8 mouse cellular contexts compared by ENCODE assay signal in the genomic region with DNA sequence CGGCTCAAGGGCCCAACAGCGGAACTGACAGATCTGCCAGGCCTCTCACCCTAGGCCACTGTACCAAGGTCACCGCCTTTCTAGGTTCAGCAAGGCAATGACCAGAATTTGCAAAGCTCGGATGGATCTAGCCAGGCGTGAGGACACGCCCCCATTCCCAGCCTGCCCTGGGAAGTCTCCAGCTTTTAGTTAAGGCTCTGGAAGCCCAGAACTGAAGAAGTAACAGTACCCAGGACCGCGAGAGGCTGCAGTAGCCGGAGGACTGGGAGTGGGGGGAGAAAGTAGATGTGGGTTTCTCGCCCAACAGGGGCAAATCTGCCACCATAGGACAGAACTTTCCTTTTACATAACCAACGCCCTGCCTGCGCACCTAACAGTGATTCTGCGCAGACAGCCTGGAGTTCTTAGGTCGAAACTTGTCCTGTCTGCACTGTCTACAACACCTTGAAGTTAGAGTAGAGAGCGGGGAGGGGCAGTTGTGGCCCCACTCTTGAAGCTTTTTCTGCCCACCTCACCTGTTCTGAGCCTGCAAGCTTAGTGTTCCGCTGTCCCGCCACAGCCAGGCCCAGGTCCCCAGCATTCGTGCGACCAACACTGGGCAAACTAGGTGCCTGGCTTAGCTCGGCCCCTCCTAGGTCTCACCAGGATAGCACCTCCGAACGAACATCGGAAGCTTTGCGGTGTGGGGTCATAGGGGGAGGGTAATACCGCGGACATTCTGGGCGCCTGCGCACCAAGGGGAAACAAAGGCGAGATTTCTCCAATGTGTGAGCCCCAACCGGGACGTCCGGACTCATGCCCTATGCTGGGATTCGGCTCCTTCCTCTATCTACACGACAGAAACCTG. TPM values are rescaled to one million over a fixed set of nuclear protein-coding genes. Genes with fewer than 3 reads are reported as not detected.
A peak's percentile ranks its signal among the peaks of the same experiment; 100 is the strongest.
DNase-seq lines count a peak whose midpoint lies in the region; ATAC-seq and TF ChIP-seq lines count a peak whose summit lies in the region.

No protein-coding gene starts in this region.

- H3K79me2 ChIP-seq in myocyte (ENCODE audit: control insufficient read depth, insufficient read depth) = no peaks in the 10 kb centered on the region

- H3K9me3 ChIP-seq in embryonic facial prominence, embryonic 13.5 days = no peaks in the 10 kb centered on the region
- H3K9me3 ChIP-seq in hindbrain, embryonic 13.5 days = no peaks in the 10 kb centered on the region

- no peak for ATAC-seq in embryonic facial prominence, embryonic 13.5 days (ENCODE audit: insufficient number of reproducible peaks, insufficient read depth, low FRiP score, low TSS enrichment, low read depth)
- peak; percentile 6; the same call in 1 of the 2 replicates for ATAC-seq in hindbrain, embryonic 13.5 days (ENCODE audit: low FRiP score)

- peak; percentile 62 for DNase-seq in WW6 (ENCODE audit: low read depth, low spot score)
- peak; percentile 48 for DNase-seq in liver
- DNase-seq in cerebellum, postnatal 4 days (ENCODE audit: low spot score in 2 of 2) = no peak
- no peak for DNase-seq in layer of hippocampus, postnatal 25 days (ENCODE audit: extremely low spot score in 1 of 2, low spot score in 1 of 2)
- DNase-seq in frontal cortex, postnatal 25 days (ENCODE audit: low spot score in 2 of 2) = no peak

- H3K9ac ChIP-seq in embryonic facial prominence, embryonic 13.5 days = peak overlapping the region; percentile 76
- H3K9ac ChIP-seq in hindbrain, embryonic 13.5 days = peak overlapping the region; percentile 71

- H3K4me3 ChIP-seq in embryonic facial prominence, embryonic 13.5 days = peak overlapping the region; percentile 58
- peak overlapping the region; percentile 48 for H3K4me3 ChIP-seq in hindbrain, embryonic 13.5 days
- peak overlapping the region; percentile 42 for H3K4me3 ChIP-seq in myocyte

- peak overlapping the region; percentile 44; the same call in 1 of the 2 replicates for H3K27ac ChIP-seq in embryonic facial prominence, embryonic 13.5 days
- H3K27ac ChIP-seq in hindbrain, embryonic 13.5 days = peak overlapping the region; percentile 13; the same call in 1 of the 2 replicates

- peaks cover 61% of the 10 kb centered on the region for H3K27me3 ChIP-seq in embryonic facial prominence, embryonic 13.5 days
- peaks cover 86% of the 10 kb centered on the region for H3K27me3 ChIP-seq in hindbrain, embryonic 13.5 days
- H3K27me3 ChIP-seq in myocyte (ENCODE audit: control insufficient read depth, insufficient read depth, insufficient read length) = peaks cover 5% of the 10 kb centered on the region

- 2% methylated on average over 34 of the region's 34 CpGs for WGBS in embryonic facial prominence, embryonic 13.5 days
- WGBS in hindbrain, embryonic 13.5 days = 3% methylated on average over 34 of the region's 34 CpGs

- H3K4me1 ChIP-seq in embryonic facial prominence, embryonic 13.5 days = peaks cover 32% of the 10 kb centered on the region
- peaks cover 49% of the 10 kb centered on the region for H3K4me1 ChIP-seq in hindbrain, embryonic 13.5 days (replicated peaks)

- H3K36me3 ChIP-seq in embryonic facial prominence, embryonic 13.5 days = no peaks in the 10 kb centered on the region
- H3K36me3 ChIP-seq in hindbrain, embryonic 13.5 days = no peaks in the 10 kb centered on the region
- no peaks in the 10 kb centered on the region for H3K36me3 ChIP-seq in myocyte (ENCODE audit: control insufficient read depth, insufficient read depth)

- no peak for TF ChIP-seq POLR2A in myocyte (IDR thresholded peaks at IDR 0.05; ENCODE audit: insufficient read length, low read depth)

- H3ac ChIP-seq in myocyte (ENCODE audit: control insufficient read depth, insufficient read length) = no peak overlapping the region

- H3K4me2 ChIP-seq in embryonic facial prominence, embryonic 13.5 days = peak overlapping the region; percentile 95
- peak overlapping the region; percentile 77 for H3K4me2 ChIP-seq in hindbrain, embryonic 13.5 days
- H3K4me2 ChIP-seq in myocyte (ENCODE audit: low read depth) = no peak overlapping the region

TF ChIP-seq in myocyte, 11 proteins besides CTCF, POLR2A, EP300 and RAD21:
- TF ChIP-seq POLR2AphosphoS2 (IDR thresholded peaks at IDR 0.05; ENCODE audit: insufficient read length, low read depth) (no peak), MAX (IDR thresholded peaks at IDR 0.05; ENCODE audit: low read depth) (no peak), E2F4 (IDR thresholded peaks at IDR 0.05; ENCODE audit: insufficient read depth) (no peak), MYOG (IDR thresholded peaks at IDR 0.05; ENCODE audit: control insufficient read depth in 1 of 3, insufficient read depth in 1 of 3, insufficient read length in 2 of 3, low read depth in 2 of 3) (no peak), CEBPB (IDR thresholded peaks at IDR 0.05; ENCODE audit: insufficient read depth, poor library complexity, severe bottlenecking) (no peak), TCF12 (IDR thresholded peaks at IDR 0.05; ENCODE audit: insufficient read depth, poor library complexity, severe bottlenecking) (no peak), MYOD1 (IDR thresholded peaks at IDR 0.05; ENCODE audit: control insufficient read depth in 1 of 3, insufficient read length in 2 of 3, low read depth in 2 of 3) (no peak), USF1 (IDR thresholded peaks at IDR 0.05; ENCODE audit: low read depth) (no peak), SRF (IDR thresholded peaks at IDR 0.05; ENCODE audit: control insufficient read depth, insufficient read length, low read depth) (no peak), REST (IDR thresholded peaks at IDR 0.05; ENCODE audit: insufficient read depth, insufficient read length) (no peak), TCF3 (IDR thresholded peaks at IDR 0.05; ENCODE audit: insufficient read length, low read depth) (no peak)
TF ChIP-seq in myocyte: peak in this region for 0.

RNA-seq across cellular contexts. Expression of gene Npr3, which starts 3.7 kb away (rescaled TPM):
- polyA plus RNA-seq in embryonic facial prominence, embryonic 13.5 days (2015; fragmentation: Nextera tagmentation; extraction: Ambion mirVana) = 5.1 and 5.8 TPM in 2 replicates
- 1.8 and 2.7 TPM in 2 replicates for polyA plus RNA-seq in hindbrain, embryonic 13.5 days (2015; fragmentation: Nextera tagmentation; extraction: Ambion mirVana)
- 1.2 TPM for polyA plus RNA-seq in myocyte (2012; fragmentation: generic; extraction: Trizol)
- 10 to 100 TPM; 14.0 to 16.0 TPM for total RNA-seq in layer of hippocampus, postnatal 25 days (2021)

Comparison
In these comparisons a context has a peak if more than half of its experiments do, and no peak if none do; other contexts are left out.
1. DNase-seq: peak in WW6 (single experiment) and liver (single experiment); none in cerebellum, postnatal 4 days (0 of 2), layer of hippocampus, postnatal 25 days (0 of 2) and frontal cortex, postnatal 25 days (0 of 2).
2. Peak in every context shown above with its lines, with median percentiles within 50 percentile points of each other: H3K4me3 ChIP-seq.